Mouse (Mus musculus) heart, adult 2 months (tissue): ENCODE results near the gene Adprm.

Experiments
- CTCF ChIP-seq: fragments of 200-600 bp; IDR thresholded peaks from 2 replicates; pipeline ENCODE4 v1.8.1; 2022; ENCODE audit warnings: antibody characterized with exemption, mild to moderate bottlenecking, moderate library complexity
- EP300 ChIP-seq: fragments of 200-500 bp; IDR thresholded peaks from 2 replicates; pipeline ENCODE4 v1.6.1; 2011; ENCODE audit warnings: low read depth, low read length, control low read depth; ENCODE audit not compliant: insufficient read depth
- POLR2A ChIP-seq: fragments of 200-500 bp; IDR thresholded peaks from 2 replicates; pipeline ENCODE4 v1.6.1; 2011; ENCODE audit warnings: mild to moderate bottlenecking, low read depth, low read length, control low read depth; ENCODE audit not compliant: insufficient read depth

- TF ChIP-seq CTCF (no peak), POLR2A (no peak), EP300 (no peak)
These were observed 11.9 kb downstream of the Adprm start for GRCm38 (mm10) chr11:67040483-67040882.
